Mouse (Mus musculus) lung, postnatal 10 days (tissue): ENCODE results near the gene Fam57b.
"Not testable (repeated sequence)": the region's sequence is repeated elsewhere in the genome, so short reads cannot be mapped to it uniquely, and the experiment has no call there.

Experiments
- DNase-seq: peaks from one replicate; pipeline ENCODE4 v3.0.0; 2021

The Fam57b gene

DNA sequence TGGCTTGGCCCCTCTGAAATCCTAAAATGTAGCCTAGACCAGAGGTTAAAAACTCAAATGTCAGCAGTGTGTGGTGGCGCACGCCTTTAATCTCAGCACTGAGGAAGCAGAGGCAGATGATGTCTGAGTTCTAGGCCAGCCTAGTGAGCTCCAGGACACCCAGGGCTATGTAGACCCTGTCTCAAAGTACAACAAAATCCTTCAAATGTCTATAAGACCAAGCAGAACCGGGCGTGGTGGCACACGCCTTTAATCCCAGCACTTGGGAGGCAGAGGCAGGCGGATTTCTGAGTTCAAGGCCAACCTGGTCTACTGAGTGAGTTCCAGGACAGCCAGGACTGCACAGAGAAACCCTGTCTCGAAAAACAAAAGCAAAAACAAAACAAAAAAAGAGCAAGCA, 18.4 kb upstream of the Fam57b start:
- not testable (repeated sequence) for DNase-seq

DNA sequence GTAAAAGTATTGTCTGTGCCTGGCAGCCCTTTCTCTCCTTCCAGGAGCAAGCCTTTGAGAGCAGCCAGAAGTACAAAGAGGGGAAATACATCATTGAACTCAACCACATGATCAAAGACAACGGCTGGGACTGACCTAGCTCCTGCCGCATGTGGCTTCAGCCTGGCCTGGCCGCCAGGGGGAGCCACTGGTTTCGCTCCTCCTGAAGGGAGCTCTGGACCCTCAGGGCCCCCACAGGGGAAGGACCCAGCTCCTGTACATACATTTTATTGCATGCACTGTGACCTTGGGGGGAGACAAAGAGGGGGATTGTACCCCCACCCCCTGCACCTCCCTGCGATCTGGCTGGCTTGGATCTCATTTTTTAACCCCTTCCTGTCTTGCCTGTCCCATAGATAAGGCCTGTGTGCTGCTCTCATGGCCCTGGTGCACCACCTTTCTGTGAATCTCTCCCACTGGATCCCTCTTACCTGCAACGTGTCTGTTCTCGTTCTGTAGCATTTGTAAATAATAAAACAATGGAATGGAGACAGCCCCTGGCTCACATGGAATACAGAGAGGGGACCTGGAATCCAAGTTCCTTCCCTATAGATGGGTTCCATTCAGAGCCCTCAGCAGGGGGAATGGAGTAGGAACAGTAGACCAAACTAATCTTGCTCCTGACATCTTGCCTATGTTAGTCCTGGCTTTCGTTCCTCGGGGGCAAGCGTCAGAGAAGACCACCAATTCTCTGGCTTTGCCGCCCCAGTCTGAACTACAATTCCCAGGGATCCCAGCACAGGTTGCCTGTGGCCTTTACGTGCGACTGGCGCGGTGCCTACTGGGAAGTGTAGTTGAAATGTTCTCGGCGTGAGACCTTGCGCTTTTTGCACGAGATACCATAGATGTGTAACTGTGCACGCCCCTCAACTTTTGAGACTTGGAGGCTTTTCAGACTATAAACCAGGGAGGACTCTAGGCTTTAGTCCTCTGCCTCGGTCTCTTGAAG, 17.2 kb upstream of the Fam57b start:
- peak; percentile 93 for DNase-seq

DNA sequence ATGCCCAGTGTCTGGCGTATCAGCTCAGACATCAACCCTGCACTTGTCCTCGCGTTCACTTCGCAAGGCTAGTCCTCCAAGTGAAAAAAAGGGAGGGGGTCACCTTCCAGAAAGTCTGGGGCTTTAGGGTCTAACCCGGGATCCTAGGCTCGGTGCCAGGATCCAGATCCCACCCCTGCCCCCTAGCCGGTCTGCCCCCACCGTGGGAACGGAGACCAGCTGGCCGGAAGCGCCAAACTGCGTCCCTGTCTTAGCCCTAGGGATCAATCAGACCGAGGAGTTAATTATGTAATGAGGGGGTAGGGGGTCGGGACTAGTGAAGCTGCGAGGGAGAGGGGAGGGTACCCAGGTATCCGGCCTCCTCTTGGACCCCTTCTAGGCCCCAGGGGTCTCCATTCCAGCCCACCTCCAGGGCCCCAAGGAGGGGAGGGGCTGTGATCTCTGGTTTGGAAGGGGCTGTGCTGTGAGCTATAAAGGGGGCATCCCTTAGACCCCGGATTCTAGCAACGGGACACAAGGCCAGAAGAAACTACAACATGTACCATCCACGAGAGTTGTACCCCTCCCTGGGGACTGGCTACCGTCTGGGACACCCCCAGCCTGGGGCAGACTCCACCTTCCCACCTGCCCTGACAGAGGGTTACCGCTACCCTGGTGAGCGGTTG, 16.4 kb upstream of the Fam57b start, which contains the start of gene Tbx6:
Tbx6 (plus strand) TSS at position 513 of the 665 bp plus-strand sequence.
- peak; percentile 64 for DNase-seq

DNA sequence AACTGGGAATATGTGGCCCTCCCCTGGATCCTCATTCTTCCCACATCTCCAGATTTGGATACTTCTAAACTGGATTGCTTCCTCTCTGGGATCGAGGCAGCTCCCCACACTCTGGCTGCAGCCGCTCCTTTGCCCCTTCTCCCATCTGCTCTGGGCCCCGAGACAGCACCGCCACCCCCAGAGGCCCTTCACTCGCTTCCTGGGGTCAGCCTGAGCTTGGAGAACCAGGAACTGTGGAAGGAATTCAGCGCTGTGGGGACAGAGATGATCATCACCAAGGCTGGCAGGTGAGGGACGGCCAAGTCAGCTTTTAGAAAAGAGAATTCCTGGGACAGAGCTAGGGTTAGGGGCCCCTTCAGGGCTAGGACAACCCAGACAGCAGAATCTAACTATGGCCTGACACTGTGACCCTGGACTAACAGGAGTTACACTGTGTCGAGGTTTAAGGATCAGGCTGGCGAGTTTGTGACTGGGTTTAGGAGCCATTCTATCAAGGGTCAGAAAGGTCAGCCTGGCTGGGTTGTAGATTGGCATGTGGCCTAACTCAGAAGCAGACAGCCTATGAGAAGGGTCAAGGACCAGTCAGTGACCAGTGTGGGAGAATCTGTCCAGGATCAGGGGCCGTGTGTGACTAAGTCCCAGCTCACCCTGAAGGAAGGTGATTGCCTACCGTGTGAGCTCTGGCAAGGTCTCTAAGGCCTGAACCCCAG, 15.7 kb upstream of the Fam57b start:
- DNase-seq, result no peak

DNA sequence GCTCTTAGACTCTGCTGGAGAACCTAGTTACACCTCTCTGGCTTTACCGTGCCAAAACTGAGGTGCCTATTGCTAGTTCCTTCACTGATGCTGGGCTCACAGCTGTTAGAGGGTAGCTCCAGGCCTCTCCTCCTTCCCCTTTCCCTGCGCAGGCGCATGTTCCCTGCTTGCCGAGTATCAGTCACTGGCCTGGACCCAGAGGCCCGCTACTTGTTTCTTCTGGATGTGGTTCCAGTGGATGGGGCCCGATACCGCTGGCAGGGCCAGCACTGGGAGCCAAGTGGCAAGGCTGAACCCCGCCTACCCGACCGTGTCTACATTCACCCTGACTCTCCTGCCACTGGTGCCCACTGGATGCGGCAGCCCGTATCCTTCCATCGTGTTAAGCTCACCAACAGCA, 14.8 kb upstream of the Fam57b start:
- DNase-seq, result no peak

DNA sequence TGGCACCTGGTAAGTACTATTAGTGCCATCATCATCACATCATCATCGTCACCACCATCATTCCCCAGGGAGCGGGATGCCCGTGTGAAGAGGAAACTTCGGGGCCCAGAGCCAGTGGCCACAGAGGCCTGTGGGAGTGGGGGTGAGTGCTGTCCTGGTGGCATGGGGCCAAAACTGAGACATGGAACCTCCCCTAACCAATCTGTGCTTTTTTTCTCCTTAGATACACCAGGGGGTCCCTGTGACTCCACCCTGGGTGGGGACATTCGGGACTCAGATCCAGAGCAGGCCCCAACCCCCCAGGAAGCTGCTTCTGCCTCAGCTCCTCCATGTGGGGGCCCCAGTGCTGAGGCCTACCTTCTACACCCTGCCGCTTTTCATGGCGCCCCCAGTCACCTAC, 13.0 kb upstream of the Fam57b start:
- DNase-seq, result no peak

DNA sequence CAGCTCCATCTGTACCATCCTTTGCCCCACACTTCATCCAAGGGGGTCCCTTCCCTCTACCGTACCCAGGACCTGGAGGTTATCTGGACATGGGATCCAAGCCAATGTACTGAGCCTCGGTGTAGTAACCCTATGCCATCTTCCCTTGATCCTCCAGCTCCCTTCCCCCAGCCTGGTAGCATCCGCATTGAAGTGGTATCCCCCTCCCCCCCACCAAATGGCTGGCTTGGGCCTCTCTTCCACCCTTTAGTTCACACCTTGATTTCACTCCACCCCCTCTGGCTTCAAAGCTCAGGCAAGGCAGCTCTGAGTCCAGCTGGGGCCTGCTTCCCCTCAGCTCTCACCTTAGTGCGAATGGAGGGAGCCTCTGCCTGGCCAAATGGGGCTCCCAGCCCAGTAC, 12.4 kb upstream of the Fam57b start:
- DNase-seq, result no peak

DNA sequence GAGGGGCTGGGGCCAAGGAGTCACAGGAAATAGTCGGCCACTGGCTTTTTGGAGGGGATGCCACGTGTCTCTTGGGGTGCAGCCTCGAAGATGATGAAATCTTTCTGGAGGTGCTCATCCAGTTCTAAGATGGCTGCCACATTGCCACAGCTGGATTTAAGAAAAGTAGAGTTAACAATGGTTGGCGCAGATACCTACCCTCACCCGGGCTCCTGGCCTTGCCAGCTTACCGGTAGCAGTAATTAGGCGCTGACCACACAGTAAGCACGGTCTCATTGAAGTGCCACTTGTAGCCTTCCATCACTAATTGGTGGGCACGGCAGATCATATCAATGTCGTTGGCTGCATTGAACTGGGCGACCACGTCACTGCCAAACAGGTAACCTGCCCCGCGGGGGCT, 11.3 kb upstream of the Fam57b start:
- DNase-seq, result no peak

DNA sequence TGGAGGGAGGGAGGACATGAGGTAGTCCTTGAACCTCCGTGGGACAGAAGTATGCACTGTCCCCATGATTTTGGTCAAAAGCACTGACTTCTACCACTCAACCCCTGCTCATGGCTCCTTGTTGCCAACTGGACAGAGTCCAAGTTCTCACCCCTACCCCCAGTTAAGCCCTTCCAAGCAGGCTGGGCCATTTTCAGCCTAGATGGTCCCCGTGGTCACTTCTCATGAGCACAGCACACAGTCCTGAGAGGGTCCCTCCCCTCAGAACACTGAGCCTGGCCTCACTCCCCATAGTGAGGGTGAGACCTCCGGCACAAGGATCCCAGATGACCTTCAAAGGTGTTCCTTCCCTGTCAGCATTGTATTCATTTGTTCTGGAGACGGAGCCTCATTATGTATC, 8.3 kb upstream of the Fam57b start:
- DNase-seq, result no peak

DNA sequence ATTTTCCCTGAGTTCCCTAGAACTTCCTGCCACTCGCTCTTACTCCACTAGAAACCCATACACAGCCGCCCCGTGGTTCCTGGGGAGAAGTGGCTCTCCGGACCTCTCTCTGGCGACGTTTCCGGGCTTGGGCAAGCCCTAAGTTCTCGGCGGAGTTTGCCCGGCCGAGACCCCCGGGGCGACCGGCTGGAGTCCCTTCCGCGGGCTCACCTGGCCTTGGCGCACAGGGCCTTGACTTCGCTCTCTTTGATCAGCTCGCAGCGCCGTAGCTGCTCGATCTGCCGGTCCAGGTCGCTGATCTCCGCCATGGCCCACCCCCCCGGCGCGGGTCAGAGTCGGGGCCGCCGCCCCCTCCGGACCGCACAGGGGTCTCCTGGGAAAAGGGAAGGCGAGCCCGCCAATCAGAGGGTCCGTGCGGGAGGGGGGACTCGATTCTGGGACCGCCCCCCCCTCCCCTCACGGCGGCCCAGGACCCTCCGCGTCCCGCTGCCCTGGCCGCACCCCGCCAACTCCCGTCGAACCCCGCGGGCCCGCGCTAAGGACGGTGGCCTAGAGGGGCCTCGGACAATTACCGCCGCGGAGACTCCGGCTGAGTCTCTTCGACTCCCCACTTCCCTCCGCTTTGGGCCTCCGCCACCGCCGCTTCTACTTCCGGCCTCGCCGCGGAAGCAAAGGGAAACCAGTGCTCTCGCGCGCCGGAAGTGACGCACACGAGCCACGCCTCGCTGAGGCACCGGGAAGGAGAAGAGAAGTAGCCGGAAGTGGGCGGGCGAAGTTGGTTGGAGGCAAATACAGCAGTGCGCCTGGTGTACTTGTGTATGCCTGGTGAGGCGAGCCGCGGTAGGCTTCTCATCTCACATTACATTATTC, 5.4 kb upstream of the Fam57b start, which contains the start of gene Ppp4c:
Ppp4c (minus strand) TSS at position 646 of the 870 bp plus-strand sequence.
- DNase-seq, result peak; percentile 99

DNA sequence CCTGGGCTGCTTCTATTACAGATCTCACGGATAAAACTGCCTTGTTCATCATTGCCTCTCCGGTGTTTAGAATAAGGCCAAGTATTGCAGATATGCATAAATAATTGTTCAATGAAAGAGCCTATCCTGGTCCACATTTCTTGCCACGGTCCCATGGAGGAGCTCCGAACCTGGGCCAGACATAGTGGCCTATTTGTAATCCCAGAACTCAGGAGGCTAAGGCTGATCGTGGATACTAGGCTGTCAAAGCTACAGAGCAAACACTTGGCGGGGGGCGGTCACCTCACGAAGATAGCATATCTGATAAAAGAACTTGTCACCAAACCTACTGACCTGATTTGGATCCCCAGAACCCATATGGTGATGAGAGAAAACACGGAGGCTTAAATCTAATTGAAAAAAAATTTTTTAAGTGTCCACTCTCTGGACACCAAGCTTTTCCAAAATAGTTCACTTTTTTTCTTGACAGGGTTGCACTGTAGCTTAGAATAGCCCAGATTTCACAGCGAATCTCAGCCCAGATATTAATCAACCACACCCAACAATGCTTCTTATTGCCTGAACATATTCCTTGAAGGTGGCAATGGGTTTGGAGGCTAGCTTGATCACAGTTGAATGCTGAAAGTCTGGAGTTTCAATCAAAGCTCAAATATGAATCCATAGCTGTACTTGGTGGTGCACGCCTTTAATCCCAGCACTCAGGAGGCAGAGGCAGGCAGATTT, 4.6 kb upstream of the Fam57b start:
- no peak for DNase-seq

DNA sequence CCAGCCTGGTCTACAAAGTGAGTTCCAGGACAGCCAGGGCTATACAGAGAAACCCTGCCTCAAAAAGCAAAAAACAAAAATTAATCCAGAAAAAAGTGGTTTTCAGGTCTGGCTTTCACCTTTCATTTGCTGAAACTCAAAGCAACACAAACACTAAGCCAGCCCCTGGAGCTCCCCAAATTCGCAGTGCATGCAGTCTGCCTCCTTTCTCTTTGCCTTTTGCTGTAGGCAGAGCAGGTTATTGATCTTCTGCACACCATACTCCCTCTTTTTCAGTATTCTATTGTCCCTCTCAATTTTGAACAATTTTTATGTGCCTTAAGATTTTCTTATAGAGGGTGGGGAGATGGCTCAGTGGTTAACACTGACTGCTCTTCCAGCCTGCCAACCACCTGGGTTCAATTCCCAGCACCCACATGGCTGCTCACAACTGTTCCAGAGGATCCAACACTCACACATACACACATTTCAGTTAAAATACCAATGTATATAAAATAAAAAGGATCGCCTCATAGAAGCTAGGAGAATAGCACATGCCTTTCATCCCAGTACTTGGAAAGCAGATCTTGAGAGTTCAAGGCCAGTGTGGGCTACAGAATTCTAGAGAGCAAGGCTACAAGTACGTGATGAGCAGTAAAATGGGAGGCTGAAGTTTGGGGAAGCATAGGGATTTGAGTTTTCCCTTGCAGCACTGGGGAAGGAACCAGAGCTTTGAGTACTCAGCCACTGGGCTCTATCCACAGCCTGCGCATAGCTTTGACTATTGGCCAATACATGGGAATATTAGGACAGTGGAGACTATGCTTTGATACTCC, 3.8 kb upstream of the Fam57b start:
- no peak for DNase-seq

DNA sequence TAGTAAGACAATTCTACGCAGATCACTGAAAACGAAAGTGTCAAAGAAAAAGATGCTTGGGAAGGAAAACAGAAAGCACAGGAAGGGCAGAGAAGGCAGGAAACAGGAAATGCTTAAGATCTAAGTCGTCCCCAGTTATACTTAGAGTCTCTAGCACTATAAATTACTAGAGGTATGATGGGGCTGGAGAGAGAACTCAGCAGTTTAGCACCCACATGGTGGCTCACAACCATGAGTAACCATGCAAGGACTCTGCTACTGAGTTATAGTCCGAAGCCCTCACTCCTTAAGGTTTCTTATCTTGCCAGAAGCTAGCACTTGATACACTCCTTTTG, 3.2 kb upstream of the Fam57b start:
- no peak for DNase-seq

DNA sequence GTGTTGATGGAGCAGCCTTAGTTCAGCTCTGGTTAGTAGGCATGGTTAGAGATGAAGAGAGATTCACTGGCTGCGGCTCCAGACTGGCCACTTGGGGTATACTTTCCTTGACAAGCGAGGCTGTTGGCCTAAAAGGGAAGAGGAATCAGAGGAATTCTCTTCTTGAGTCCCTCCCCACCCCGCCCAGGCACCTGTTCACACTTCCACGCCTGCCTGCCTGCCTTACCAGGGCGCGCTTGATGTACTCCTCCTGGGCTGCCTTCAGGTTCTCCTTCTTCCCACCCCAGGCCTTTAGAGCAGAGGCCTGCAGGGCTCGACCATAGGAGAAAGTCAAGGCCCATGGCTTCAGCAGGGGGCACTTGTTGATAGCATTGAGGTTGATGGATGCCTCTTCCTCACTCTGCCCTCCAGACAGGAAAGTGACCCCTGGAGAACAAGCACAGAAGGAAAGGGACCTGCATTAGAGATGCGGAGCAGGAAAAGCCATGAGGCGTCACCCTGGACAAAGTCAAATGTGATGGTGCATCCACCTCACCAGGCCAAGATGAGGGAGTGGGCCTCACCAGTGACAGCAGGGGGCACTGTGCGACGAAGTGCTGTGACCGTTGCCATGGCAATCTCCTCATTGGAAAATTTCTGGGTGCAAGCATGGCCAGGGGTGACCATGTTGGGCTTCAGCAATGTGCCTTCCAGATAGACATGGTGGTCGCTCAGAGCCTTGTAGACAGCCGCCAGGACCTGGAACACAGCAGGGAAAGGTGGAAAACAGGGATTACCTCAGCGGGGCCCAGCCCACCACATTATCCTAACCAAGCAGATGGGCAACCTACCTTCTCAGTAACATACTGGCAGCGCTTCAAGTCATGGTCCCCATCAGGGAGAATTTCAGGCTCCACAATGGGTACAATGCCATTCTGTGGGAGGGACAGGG, 1.8 kb upstream of the Fam57b start:
- no peak for DNase-seq

DNA sequence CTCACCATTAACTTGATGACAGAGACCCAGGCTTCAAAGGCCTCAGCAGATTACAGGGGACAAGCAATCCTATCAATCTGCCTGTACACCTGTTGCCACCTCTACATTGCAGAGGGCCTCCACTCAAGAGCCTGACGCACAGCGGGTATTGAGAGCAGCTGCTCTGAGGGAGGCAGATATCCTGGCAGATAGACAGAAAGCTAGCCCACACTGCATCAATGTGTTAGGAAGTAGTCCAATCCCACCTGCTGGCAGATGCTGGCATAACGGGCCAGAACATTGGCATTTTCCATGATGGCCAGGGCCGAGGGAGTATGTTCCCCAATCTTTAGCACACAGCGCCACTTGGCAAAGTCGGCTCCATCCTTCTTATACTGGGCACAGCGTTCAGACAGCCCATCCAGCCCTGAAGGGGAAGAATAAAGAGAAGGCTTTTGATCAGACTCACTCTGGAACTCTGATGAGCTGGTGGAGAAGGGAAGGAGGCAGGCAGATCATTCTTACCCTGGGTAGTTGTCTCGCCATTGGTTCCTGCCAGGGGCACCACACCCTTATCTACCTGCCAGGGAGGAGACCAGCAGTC, 1.0 kb upstream of the Fam57b start:
- peak; percentile 60 for DNase-seq

DNA sequence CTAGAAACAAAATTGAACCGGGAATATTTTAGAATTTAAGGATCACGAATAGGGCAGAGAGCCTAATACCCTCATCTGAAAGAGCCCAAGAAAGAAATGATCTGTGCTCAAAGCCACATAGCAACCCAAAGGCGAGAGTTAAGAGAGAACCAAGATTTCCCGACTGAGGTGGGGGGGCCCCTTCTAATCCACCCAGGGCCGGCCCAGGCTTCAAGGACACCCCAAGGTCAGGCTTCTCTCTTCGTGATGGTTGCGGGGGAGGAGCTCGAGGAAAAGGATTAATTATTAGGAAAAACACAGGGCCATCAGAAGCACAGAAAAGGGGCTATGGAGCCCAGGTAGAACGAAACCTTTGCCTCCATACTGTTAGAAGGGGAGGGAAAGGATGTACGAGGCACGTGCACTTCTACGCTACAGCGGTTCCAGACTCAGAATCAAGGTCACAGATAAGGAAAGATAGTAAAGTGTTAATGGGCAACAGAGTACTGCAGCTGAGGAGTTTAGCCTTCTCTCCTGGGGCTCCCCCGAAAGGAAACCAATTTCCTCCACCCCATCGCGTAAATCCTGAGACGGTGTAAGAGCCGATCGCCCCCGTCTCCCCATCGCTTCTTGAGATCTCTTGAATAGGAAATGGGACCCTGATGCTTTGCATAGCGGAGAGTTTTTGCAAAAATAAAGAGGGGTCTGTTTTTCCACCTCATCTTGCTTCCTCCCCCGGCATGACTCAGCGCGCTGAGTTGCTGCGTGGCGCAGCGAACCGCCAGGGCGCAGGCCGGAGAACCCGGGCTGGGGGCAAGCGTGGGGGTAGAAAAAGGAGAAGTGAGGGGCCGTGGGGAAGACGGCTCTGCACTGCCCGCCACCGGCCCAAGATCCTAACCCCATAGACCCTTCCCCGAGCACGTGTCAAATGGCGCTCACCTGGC, 920 bp downstream of the Fam57b start:
- DNase-seq, result no peak

DNA sequence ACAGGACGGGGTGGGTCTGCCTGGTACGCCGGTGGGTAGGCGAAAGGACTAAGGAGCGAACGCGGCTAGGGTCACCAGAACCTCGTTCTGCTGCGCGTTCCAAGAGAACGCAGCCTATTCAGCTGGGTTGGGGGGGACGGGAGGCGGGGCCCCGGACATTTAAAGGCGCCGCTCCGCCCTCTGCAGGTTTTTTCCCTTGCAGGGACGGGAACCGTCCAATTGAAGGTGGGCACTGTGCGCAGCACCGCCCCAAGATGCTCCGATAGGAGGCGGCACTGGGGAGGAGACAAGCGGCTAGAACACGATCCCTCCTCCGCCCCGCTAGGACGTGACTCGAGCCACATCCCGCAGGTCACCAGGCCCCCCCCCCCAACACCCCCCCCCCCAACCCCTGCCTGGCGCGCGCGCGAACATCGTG, 1.6 kb downstream of the Fam57b start:
- DNase-seq, result peak; percentile 99
